Mouse (Mus musculus) cerebellum, adult 11 months (tissue): ENCODE measurements around the gene Adam26b.
"Not testable (repeated sequence)": the region's sequence is repeated elsewhere in the genome, so short reads cannot be mapped to it uniquely, and the experiment has no call there.

ENCODE experiments used
- DNase-seq: peaks from one replicate; pipeline ENCODE4 v3.0.0; 2022

Adam26b gene

DNA sequence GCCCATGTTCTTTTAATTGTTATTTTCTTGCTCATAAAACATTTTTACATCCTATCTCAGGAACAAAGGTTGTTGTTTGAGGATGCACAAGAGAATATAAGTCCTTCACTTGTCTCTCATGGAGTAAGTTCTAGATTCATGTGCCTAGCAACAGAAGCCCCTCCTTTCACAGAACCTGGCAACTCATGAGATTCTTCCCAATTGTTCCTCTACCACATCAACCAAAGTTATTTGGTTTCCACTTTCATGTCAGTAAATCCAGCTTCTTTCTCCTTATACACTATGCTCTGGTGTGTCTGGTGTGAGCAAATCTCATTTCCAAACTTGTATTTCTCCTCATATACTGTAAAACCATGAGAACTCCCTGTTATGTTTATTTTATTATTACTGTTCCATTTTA lies at the start of gene Adam26b:
Gene Adam26b, minus strand, starts transcription at position 101 of the 400 bp plus-strand sequence.
- DNase-seq, result not testable (repeated sequence)

DNA sequence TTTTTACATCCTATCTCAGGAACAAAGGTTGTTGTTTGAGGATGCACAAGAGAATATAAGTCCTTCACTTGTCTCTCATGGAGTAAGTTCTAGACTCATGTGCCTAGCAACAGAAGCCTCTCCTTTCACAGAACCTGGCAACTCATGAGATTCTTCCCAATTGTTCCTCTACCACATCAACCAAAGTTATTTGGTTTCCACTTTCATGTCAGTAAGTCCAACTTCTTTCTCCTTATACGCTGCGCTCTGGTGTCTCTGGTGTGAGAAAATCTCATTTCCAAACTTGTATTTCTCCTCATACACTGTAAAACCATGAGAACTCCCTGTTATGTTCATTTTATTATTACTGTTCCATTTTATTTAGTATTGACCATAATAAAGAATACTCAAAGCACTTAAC lies 48.7 kb upstream of the Adam26b start, which contains the start of gene Adam26a:
Gene Adam26a, minus strand, starts transcription at position 101 of the 400 bp plus-strand sequence.
- DNase-seq, result not testable (repeated sequence)
